Mouse (Mus musculus) heart, adult 2 months (tissue): ENCODE results near the gene 9130230L23Rik. TPM values are rescaled to one million over a fixed set of nuclear protein-coding genes. Genes with fewer than 3 reads are reported as not detected.

Source experiments
- DNase-seq, 2 experiments: peaks; one replicate each; pipeline ENCODE4 v3.0.0; 2021
- H3K27ac ChIP-seq: fragments of 200-600 bp; 2 replicates; pipeline ENCODE4 v1.8.1; 2022
- H3K27me3 ChIP-seq: fragments of 200-500 bp; 2 replicates; pipeline ENCODE4 v1.6.1; 2012; ENCODE audit warnings: mild to moderate bottlenecking, low read length, inconsistent platforms, mixed read lengths; ENCODE audit not compliant: control insufficient read depth, insufficient read depth
- H3K36me3 ChIP-seq: fragments of 200-500 bp; 2 replicates; pipeline ENCODE4 v1.6.1; 2012; ENCODE audit warnings: low read length, inconsistent platforms; ENCODE audit not compliant: control insufficient read depth, insufficient read depth
- H3K4me1 ChIP-seq: fragments of 200-500 bp; 2 replicates; pipeline ENCODE4 v1.6.1; 2011; ENCODE audit warnings: low read length; ENCODE audit not compliant: control insufficient read depth, insufficient read depth
- H3K4me3 ChIP-seq: fragments of 200-600 bp; 2 replicates; pipeline ENCODE4 v1.8.1; 2022
- H3K79me2 ChIP-seq: fragments of 200-500 bp; replicated peaks from 2 replicates; pipeline ENCODE4 v1.6.1; 2012; ENCODE audit warnings: mild to moderate bottlenecking, inconsistent platforms, low read length, moderate library complexity, mixed read lengths; ENCODE audit not compliant: control insufficient read depth, insufficient read depth
- H3K9ac ChIP-seq: fragments of 200-500 bp; 2 replicates; pipeline ENCODE4 v1.6.1; 2012; ENCODE audit warnings: low read depth, mild to moderate bottlenecking, control low read depth, inconsistent platforms, low read length, mixed read lengths
- CTCF ChIP-seq: fragments of 200-600 bp; IDR thresholded peaks from 2 replicates; pipeline ENCODE4 v1.8.1; 2022; ENCODE audit warnings: antibody characterized with exemption, mild to moderate bottlenecking, moderate library complexity
- EP300 ChIP-seq: fragments of 200-500 bp; IDR thresholded peaks from 2 replicates; pipeline ENCODE4 v1.6.1; 2011; ENCODE audit warnings: low read depth, low read length, control low read depth; ENCODE audit not compliant: insufficient read depth
- POLR2A ChIP-seq: fragments of 200-500 bp; IDR thresholded peaks from 2 replicates; pipeline ENCODE4 v1.6.1; 2011; ENCODE audit warnings: mild to moderate bottlenecking, low read depth, low read length, control low read depth; ENCODE audit not compliant: insufficient read depth
- WGBS: fragments of 180-500 bp; shearing (Covaris S2); methylation state at CpG from one replicate; pipeline ENCODE4 v1.1.7; 2018; 5-methylcytosine and 5-hydroxymethylcytosine counted together
- intact Hi-C: fragments of 180-260 bp; cut with DNase I; formaldehyde crosslinking; loops from one replicate; pipeline ENCODE4 v1.15.1; 2025
- microRNA-seq, 2 experiments: library from miRNA; unstranded; fragments of <30 nt; microRNA quantifications; one replicate each; pipeline ENCODE4 v1.2.0; 2021
- polyA plus RNA-seq: library from polyadenylated mRNA; depleted of rRNA; stranded (reverse); fragments of >200 nt; gene quantifications from 2 replicates; pipeline ENCODE4 v1.2.3, GENCODE M21; 2012; rRNA removed
- total RNA-seq, 2 experiments: library from RNA; stranded (reverse); gene quantifications; 2 replicates each; pipeline ENCODE4 v1.2.3; 2021

Gene 9130230L23Rik
- total and polyA plus RNA-seq, 3 experiments: 0.27 TPM; not detected in 2

- Histone ChIP-seq H3K79me2 (no peaks in the 10 kb centered on the region), H3K27ac (no peak overlapping the region), H3K9ac (no peak overlapping the region), H3K36me3 (no peaks in the 10 kb centered on the region), H3K27me3 (no peaks in the 10 kb centered on the region), H3K4me3 (no peak overlapping the region), H3K4me1 (no peaks in the 10 kb centered on the region)
- TF ChIP-seq CTCF: no peak
- TF ChIP-seq EP300: no peak
- TF ChIP-seq POLR2A: no peak
- 46% methylated on average over 11 of the region's 11 CpGs for WGBS
- intact Hi-C loops: loop anchor here (10.0 kb wide), 1 partner anchor 532 kb away; no protein-coding TSS in a partner anchor
- no peak for DNase-seq
Observed at GRCm38 (mm10) chr5:65937011-65937726, 66.9 kb downstream of the 9130230L23Rik start.

GRCm38 (mm10) chr5:65934783-65935182 lies 69.3 kb downstream of the 9130230L23Rik start, which contains the start of gene Chrna9:
TSS of gene Chrna9 (plus strand) at chr5:65934921.
- no peak for DNase-seq
- no peak for TF ChIP-seq CTCF
- no peak for TF ChIP-seq POLR2A
- no peak for TF ChIP-seq EP300
- WGBS: 86% methylated on average over 5 of the region's 5 CpGs
- Histone ChIP-seq H3K27me3 (no peaks in the 10 kb centered on the region), H3K27ac (no peak within 1 kb of the TSS), H3K36me3 (no peaks in the 10 kb centered on the region), H3K4me1 (no peaks in the 10 kb centered on the region), H3K79me2 (no peaks in the 10 kb centered on the region), H3K9ac (no peak within 1 kb of the TSS), H3K4me3 (no peak within 1 kb of the TSS)
- intact Hi-C loops: loop anchor here (10.0 kb wide), 1 partner anchor 530 kb away; no protein-coding TSS in a partner anchor

GRCm38 (mm10) chr5:65933764-65934163 lies 70.3 kb downstream of the 9130230L23Rik start:
- Histone ChIP-seq H3K27me3 (no peaks in the 10 kb centered on the region), H3K9ac (no peak overlapping the region), H3K4me1 (no peaks in the 10 kb centered on the region), H3K79me2 (no peaks in the 10 kb centered on the region), H3K27ac (no peak overlapping the region), H3K4me3 (no peak overlapping the region), H3K36me3 (no peaks in the 10 kb centered on the region)
- DNase-seq: no peak
- TF ChIP-seq POLR2A (no peak), CTCF (no peak), EP300 (no peak)
- intact Hi-C loops: loop anchor here (10.0 kb wide), 1 partner anchor 529 kb away; no protein-coding TSS in a partner anchor
- 88% methylated on average over 2 of the region's 2 CpGs for WGBS

- H3K9ac ChIP-seq: no peak overlapping the region
- no peak overlapping the region for H3K4me3 ChIP-seq
- H3K36me3 ChIP-seq: no peaks in the 10 kb centered on the region
- H3K27me3 ChIP-seq: no peaks in the 10 kb centered on the region
- H3K27ac ChIP-seq: no peak overlapping the region
- WGBS: 87% methylated on average over 4 of the region's 4 CpGs
- intact Hi-C loops: loop anchor here (10.0 kb wide), 1 partner anchor 528 kb away; no protein-coding TSS in a partner anchor
- no peaks in the 10 kb centered on the region for H3K79me2 ChIP-seq
- no peak for DNase-seq
- TF ChIP-seq POLR2A (no peak), CTCF (no peak), EP300 (no peak)
- no peaks in the 10 kb centered on the region for H3K4me1 ChIP-seq
Observed at GRCm38 (mm10) chr5:65933258-65933657, 70.8 kb downstream of the 9130230L23Rik start.

GRCm38 (mm10) chr5:65930171-65930570 lies 73.9 kb downstream of the 9130230L23Rik start:
- TF ChIP-seq POLR2A: no peak
- TF ChIP-seq EP300: no peak
- TF ChIP-seq CTCF: no peak
- H3K36me3 ChIP-seq: no peaks in the 10 kb centered on the region
- H3K79me2 ChIP-seq: no peaks in the 10 kb centered on the region
- H3K4me3 ChIP-seq: no peak overlapping the region
- no peak for DNase-seq
- WGBS: 63% methylated on average over 4 of the region's 4 CpGs
- no peak overlapping the region for H3K9ac ChIP-seq
- no peak overlapping the region for H3K27ac ChIP-seq
- no peaks in the 10 kb centered on the region for H3K4me1 ChIP-seq
- no peaks in the 10 kb centered on the region for H3K27me3 ChIP-seq
- intact Hi-C loops: loop anchor here (10.0 kb wide), 1 partner anchor 525 kb away; no protein-coding TSS in a partner anchor

Small RNA genes within 50 kb of the gene (microRNA-seq; reads per million reads assigned to microRNA genes)
- 0 reads per million in 2 experiments for gene Gm25952

Other genes with a start within 250 kb of the 9130230L23Rik start
- 10 to 100 TPM; 11.1 TPM for gene N4bp2, start 240.8 kb downstream of the 9130230L23Rik start, total RNA-seq
- 2.4 and 4.1 TPM in 2 replicates for gene N4bp2, start 240.8 kb downstream of the 9130230L23Rik start, polyA plus RNA-seq
- under 1 TPM; 0.52 to 0.55 TPM for gene Rhoh, start 143.1 kb downstream of the 9130230L23Rik start, total RNA-seq
- gene Rhoh, start 143.1 kb downstream of the 9130230L23Rik start, polyA plus RNA-seq: 0.56 and 0.92 TPM in 2 replicates
- gene Chrna9, start 69.4 kb downstream of the 9130230L23Rik start, total RNA-seq: under 1 TPM; 0.18 to 0.52 TPM
- not detected in 2 replicates for gene Chrna9, start 69.4 kb downstream of the 9130230L23Rik start, polyA plus RNA-seq
- 1 to 10 TPM; 1.9 to 3.5 TPM for gene Rbm47, start 168.8 kb upstream of the 9130230L23Rik start, total RNA-seq
- gene Rbm47, start 168.8 kb upstream of the 9130230L23Rik start, polyA plus RNA-seq: 1.8 and 2.2 TPM in 2 replicates